Mouse (Mus musculus): ENCODE results near the gene Pkd1.

DNA sequence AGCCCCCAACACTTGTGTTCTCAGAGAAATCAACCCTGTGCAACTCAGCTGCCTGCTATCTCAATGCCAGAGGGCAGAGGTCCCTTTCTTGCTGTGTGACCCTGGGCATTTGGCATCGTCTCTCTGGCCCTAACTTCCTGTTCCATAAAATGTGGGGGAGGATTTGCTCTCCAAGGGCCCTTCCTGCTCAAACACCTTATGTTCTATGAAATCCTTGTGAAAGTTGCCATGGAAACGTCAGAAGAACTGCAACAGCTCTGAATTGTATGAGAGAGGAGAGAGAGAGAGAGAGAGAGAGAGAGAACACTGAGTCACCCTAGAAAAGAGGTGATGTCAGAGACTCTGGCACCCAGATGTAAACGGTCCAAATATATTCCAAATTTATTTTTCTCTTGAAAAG lies 12.1 kb upstream of the Pkd1 start:
- TF ChIP-seq CTCF (IDR thresholded peaks at IDR 0.05; ENCODE audit: insufficient read depth, low read length) (no peak), POLR2A (IDR thresholded peaks at IDR 0.05; ENCODE audit: borderline replicate concordance, extremely low read depth, low read depth, low read length) (no peak)
